Mouse (Mus musculus): ENCODE data around the gene Endov.

DNA sequence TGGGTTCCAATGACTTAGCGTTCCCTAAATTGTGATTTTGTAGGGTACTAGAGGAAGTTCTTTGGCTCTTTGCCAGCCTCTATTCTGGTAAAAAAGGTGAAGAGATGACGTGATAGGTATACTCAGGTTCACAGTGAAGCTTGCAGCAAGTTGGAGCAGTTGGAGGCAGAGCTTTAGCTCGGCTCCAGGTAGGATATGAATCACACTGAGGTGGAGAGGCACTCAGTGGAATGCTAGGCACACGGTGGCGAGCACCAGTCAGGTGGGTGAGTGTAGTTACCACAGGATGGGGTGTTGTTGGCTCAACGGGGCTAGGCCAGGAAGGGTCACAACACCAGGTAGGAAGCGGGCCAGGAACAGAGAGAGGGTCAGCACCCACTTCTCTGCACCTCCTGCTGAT lies 64.0 kb downstream of the Endov start:
- no peak for TF ChIP-seq GATA1 (IDR thresholded peaks at IDR 0.05; ENCODE audit: low read length)
- TF ChIP-seq TAL1 (IDR thresholded peaks at IDR 0.05; ENCODE audit: low read length) = no peak
